Mouse (Mus musculus): ENCODE measurements at regions not wholly inside any gene's neighbourhood (a gene's known extent, or its start where the extent isn't known, plus 50 kb on each side); places are given as distances from the start of the nearest gene placed in this dataset.
A peak's percentile ranks its signal among the peaks of the same experiment; 100 is the strongest.

DNA sequence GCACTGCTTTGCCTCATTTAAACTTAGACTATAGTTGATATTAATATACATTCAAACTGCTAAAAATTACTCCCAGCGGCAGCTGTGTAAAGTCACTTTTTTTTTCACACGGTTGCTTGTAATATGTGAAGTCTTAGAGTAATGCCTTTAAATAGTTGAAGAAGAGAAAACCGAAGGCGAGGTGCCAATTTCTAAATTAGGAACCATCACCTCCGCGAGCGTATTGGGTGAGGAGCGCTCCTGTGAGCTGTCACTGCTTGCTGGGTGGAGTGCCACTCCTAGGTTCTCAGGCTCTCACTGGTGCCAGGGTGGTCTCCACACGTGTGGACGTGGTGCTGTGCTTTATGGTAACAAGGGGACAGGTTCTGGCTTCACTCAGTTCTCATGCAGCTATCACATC is 82.8 kb upstream of the Nectin3 start:
- ATAC-seq (replicated peaks; ENCODE audit: insufficient number of reproducible peaks, insufficient read depth, low FRiP score, low read depth): no peak
- peak overlapping the region; percentile 37 for H3K4me2 ChIP-seq
- no peaks in the 10 kb centered on the region for H3K36me3 ChIP-seq
- 39% methylated on average over 10 of the region's 10 CpGs for WGBS
- no peaks in the 10 kb centered on the region for H3K27me3 ChIP-seq
- no peak overlapping the region for H3K4me3 ChIP-seq
- no peak overlapping the region for H3K27ac ChIP-seq
- no peaks in the 10 kb centered on the region for H3K9me3 ChIP-seq (replicated peaks)
- H3K9ac ChIP-seq: no peak overlapping the region
- H3K4me1 ChIP-seq (replicated peaks): 0 out of 2 replicates have a peak, but pooled peaks cover 3% of the 10 kb centered on the region

DNA sequence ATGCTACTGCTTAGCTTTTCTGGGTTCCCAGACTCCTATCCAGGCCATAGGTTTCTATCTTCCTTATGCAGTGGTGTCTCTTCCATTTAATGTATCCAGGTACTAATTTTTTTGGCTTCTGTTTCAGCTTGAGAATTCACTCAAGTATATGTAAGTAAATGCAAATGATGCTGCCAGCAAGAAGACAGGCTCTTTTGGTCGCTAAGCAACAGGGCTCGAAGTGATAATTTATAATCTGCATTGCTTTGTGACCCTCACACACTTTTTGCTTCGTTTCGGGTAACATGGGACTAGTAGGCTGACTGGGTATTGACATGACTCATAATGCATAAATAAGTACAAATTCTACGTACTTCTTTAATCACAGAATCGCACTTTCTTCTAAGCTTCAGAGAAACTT is 75.9 kb upstream of the Nectin3 start:
- no peaks in the 10 kb centered on the region for H3K36me3 ChIP-seq
- no peak overlapping the region for H3K4me2 ChIP-seq
- H3K9me3 ChIP-seq (replicated peaks): no peaks in the 10 kb centered on the region
- no peak overlapping the region for H3K4me3 ChIP-seq
- H3K4me1 ChIP-seq (replicated peaks): no peaks in the 10 kb centered on the region
- no peak overlapping the region for H3K27ac ChIP-seq
- WGBS: 77% methylated on average over 6 of the region's 6 CpGs
- no peak for ATAC-seq (replicated peaks; ENCODE audit: insufficient number of reproducible peaks, insufficient read depth, low FRiP score, low read depth)
- no peak overlapping the region for H3K9ac ChIP-seq
- no peaks in the 10 kb centered on the region for H3K27me3 ChIP-seq

GRCm38 (mm10) chr16:46567446-46567845 is 69.1 kb upstream of the Nectin3 start:
- ATAC-seq (replicated peaks; ENCODE audit: insufficient number of reproducible peaks, insufficient read depth, low FRiP score, low read depth): no peak
- Histone ChIP-seq H3K9ac (no peak overlapping the region), H3K4me2 (no peak overlapping the region), H3K4me1 (replicated peaks) (no peaks in the 10 kb centered on the region), H3K9me3 (replicated peaks) (no peaks in the 10 kb centered on the region), H3K36me3 (no peaks in the 10 kb centered on the region), H3K4me3 (no peak overlapping the region), H3K27ac (no peak overlapping the region), H3K27me3 (no peaks in the 10 kb centered on the region)
- WGBS: 74% methylated on average over 1 of the region's 1 CpGs

- Histone ChIP-seq H3K27me3 (no peaks in the 10 kb centered on the region), H3K9ac (no peak overlapping the region), H3K27ac (no peak overlapping the region), H3K4me1 (replicated peaks) (no peaks in the 10 kb centered on the region), H3K9me3 (replicated peaks) (no peaks in the 10 kb centered on the region), H3K36me3 (no peaks in the 10 kb centered on the region), H3K4me2 (no peak overlapping the region), H3K4me3 (no peak overlapping the region)
- ATAC-seq (replicated peaks; ENCODE audit: insufficient number of reproducible peaks, insufficient read depth, low FRiP score, low read depth): no peak
- WGBS: 73% methylated on average over 4 of the region's 4 CpGs
These were observed 67.8 kb upstream of the Nectin3 start for GRCm38 (mm10) chr16:46566020-46566581.

DNA sequence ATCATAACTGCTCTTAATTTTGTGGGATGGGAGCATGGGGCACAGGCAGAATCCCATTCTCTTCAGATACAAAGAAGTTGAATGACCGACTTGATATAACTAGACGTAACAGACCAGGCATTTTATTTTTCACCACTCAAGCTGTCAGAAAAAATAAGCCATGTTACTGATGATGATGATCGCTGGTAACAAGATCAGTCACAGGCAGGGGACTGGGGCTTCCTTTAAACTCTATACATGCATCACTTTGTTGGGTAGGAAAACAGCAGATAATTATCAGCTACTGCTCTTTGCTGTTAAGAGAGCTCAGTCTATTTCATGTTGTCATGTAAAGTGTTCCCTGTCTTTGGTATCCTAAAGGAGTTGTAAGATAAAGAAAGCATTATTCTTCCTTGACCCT is 59.0 kb upstream of the Nectin3 start:
- 73% methylated on average over 3 of the region's 3 CpGs for WGBS
- Histone ChIP-seq H3K27ac (no peak overlapping the region), H3K9me3 (replicated peaks) (no peaks in the 10 kb centered on the region), H3K27me3 (no peaks in the 10 kb centered on the region), H3K4me2 (no peak overlapping the region), H3K36me3 (no peaks in the 10 kb centered on the region), H3K4me1 (replicated peaks) (no peaks in the 10 kb centered on the region), H3K9ac (no peak overlapping the region), H3K4me3 (no peak overlapping the region)
- no peak for ATAC-seq (replicated peaks; ENCODE audit: insufficient number of reproducible peaks, insufficient read depth, low FRiP score, low read depth)

- Histone ChIP-seq H3K4me2 (no peak overlapping the region), H3K27ac (no peak overlapping the region), H3K9me3 (replicated peaks) (no peaks in the 10 kb centered on the region), H3K36me3 (no peaks in the 10 kb centered on the region), H3K4me1 (replicated peaks) (no peaks in the 10 kb centered on the region), H3K4me3 (no peak overlapping the region), H3K27me3 (no peaks in the 10 kb centered on the region), H3K9ac (no peak overlapping the region)
- no peak for ATAC-seq (replicated peaks; ENCODE audit: insufficient number of reproducible peaks, insufficient read depth, low FRiP score, low read depth)
- 77% methylated on average over 1 of the region's 1 CpGs for WGBS
These were observed 49.9 kb upstream of the Nectin3 start for GRCm38 (mm10) chr16:46548207-46548606.
